Mouse (Mus musculus) lung, adult 2 months (tissue): ENCODE data around the gene Capn12. TPM values are rescaled to one million over a fixed set of nuclear protein-coding genes. Genes with fewer than 3 reads are reported as not detected.

Experiments
- DNase-seq: peaks from one replicate; pipeline ENCODE4 v3.0.0; 2022
- H3K4me1 ChIP-seq: fragments of 200-500 bp; 2 replicates; pipeline ENCODE4 v1.6.1; 2011; ENCODE audit warnings: low read length; ENCODE audit not compliant: control insufficient read depth, insufficient read depth
- H3K4me3 ChIP-seq: fragments of 200-500 bp; replicated peaks from 2 replicates; pipeline ENCODE3; 2011; ENCODE audit warnings: low read depth, mild to moderate bottlenecking, control low read depth, low read length; ENCODE audit errors: extremely low read depth
- CTCF ChIP-seq: fragments of 200-500 bp; IDR thresholded peaks from 2 replicates; pipeline ENCODE4 v1.5.1; 2011; ENCODE audit warnings: mild to moderate bottlenecking, low read length, control low read depth; ENCODE audit not compliant: insufficient read depth
- POLR2A ChIP-seq: fragments of 200-500 bp; IDR thresholded peaks from 2 replicates; pipeline ENCODE4 v1.6.1; 2011; ENCODE audit warnings: low read depth, mild to moderate bottlenecking, control low read depth, low read length, borderline replicate concordance; ENCODE audit errors: extremely low read depth
- WGBS: fragments of 180-500 bp; shearing (Covaris S2); methylation state at CpG from one replicate; pipeline ENCODE4 v1.1.7; 2018; 5-methylcytosine and 5-hydroxymethylcytosine counted together
- polyA plus RNA-seq: library from polyadenylated mRNA; depleted of rRNA; stranded (reverse); fragments of >200 nt; gene quantifications from 2 replicates; pipeline ENCODE4 v1.2.3, GENCODE M21; 2012; rRNA removed

Gene Capn12
- polyA plus RNA-seq, result 0.05 and 1.3 TPM in 2 replicates

- TF ChIP-seq CTCF (no peak), POLR2A (no peak)
- WGBS, result 40% methylated on average over 13 of the region's 13 CpGs
- no peak for DNase-seq
- no peaks in the 10 kb centered on the region for H3K4me1 ChIP-seq
- no peak within 1 kb of the TSS for H3K4me3 ChIP-seq
Measured at GRCm38 (mm10) chr7:28881199-28881598, at the start of gene Capn12. TSS of gene Capn12 (plus strand) at chr7:28881422.

GRCm38 (mm10) chr7:28832137-28832536 lies 49.1 kb upstream of the Capn12 start:
- H3K4me1 ChIP-seq, result peaks cover 2% of the 10 kb centered on the region; the same call in 1 of the 2 replicates
- no peak for DNase-seq
- WGBS, result 36% methylated on average over 6 of the region's 6 CpGs
- no peak overlapping the region for H3K4me3 ChIP-seq
- no peak for TF ChIP-seq CTCF
- TF ChIP-seq POLR2A, result no peak; the same call in 1 of the 2 replicates

GRCm38 (mm10) chr7:28833723-28834347 lies 47.4 kb upstream of the Capn12 start, which contains the start of gene Lgals4:
TSS of gene Lgals4 (plus strand) at chr7:28833854.
- Histone ChIP-seq H3K4me3 (no peak within 1 kb of the TSS), H3K4me1 (peaks cover 2% of the 10 kb centered on the region; the same call in 1 of the 2 replicates)
- WGBS, result 82% methylated on average over 6 of the region's 6 CpGs
- TF ChIP-seq CTCF, result no peak
- TF ChIP-seq POLR2A, result no peak
- DNase-seq, result no peak

GRCm38 (mm10) chr7:28836936-28837335 lies 44.3 kb upstream of the Capn12 start:
- Histone ChIP-seq H3K4me1 (peaks cover 2% of the 10 kb centered on the region; the same call in 1 of the 2 replicates), H3K4me3 (no peak overlapping the region)
- no peak for TF ChIP-seq CTCF
- TF ChIP-seq POLR2A, result no peak
- no peak for DNase-seq
- WGBS, result 82% methylated on average over 5 of the region's 5 CpGs

DNA sequence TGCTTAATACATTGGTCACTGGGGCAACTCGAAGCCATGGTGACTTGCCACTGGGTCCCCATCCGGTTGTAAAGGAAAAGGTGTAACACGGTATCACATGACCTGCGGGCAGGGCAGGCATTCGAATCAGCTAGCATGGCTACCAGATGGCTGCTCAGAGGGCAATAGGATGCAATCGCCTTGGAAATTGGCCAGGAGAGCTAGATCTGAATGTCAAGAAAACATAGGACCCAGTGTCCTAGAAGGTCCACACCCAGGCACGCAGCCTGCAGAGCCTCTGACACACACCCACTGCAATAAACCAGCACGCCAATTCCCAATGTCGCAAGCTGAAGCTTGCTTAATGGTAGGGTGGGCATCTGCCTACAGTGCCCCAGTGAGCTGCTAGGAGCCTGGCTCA lies 42.9 kb upstream of the Capn12 start:
- no peaks in the 10 kb centered on the region for H3K4me1 ChIP-seq
- no peak for TF ChIP-seq CTCF
- no peak for TF ChIP-seq POLR2A
- WGBS, result 78% methylated on average over 9 of the region's 9 CpGs
- H3K4me3 ChIP-seq, result no peak overlapping the region
- DNase-seq, result no peak

- no peak for DNase-seq
- H3K4me3 ChIP-seq, result no peak overlapping the region
- WGBS, result 64% methylated on average over 1 of the region's 1 CpGs
- TF ChIP-seq POLR2A, result no peak
- no peak for TF ChIP-seq CTCF
- no peaks in the 10 kb centered on the region for H3K4me1 ChIP-seq
Measured at GRCm38 (mm10) chr7:28847273-28847672, 33.9 kb upstream of the Capn12 start.

- 26% methylated on average over 1 of the region's 1 CpGs for WGBS
- Histone ChIP-seq H3K4me3 (no peak overlapping the region), H3K4me1 (no peaks in the 10 kb centered on the region)
- no peak for DNase-seq
- TF ChIP-seq CTCF (no peak), POLR2A (no peak)
Measured at GRCm38 (mm10) chr7:28849700-28850236, 31.5 kb upstream of the Capn12 start.

DNA sequence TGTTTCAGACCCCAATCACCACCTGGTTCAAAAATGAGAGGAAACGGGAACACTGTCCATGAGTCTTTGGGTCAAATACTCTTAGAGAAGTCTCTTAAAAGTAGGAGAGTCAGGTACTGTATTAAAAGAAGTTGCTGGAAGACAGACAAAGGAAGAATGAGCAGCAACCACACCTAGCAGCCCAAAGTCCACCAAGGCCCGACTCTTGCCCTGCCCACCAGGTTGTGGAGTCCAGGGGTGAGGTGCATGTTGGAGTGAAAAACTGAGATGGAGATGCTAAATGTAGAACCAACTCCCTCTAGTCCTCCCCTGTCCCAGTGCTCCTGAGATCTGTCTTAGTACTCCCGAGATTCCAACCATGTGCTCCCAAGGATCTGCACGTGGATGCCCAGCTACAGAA lies 30.6 kb upstream of the Capn12 start:
- TF ChIP-seq POLR2A (no peak), CTCF (no peak)
- 81% methylated on average over 4 of the region's 4 CpGs for WGBS
- no peaks in the 10 kb centered on the region for H3K4me1 ChIP-seq
- H3K4me3 ChIP-seq, result no peak overlapping the region
- DNase-seq, result no peak

GRCm38 (mm10) chr7:28859953-28860352 lies 21.3 kb upstream of the Capn12 start:
- WGBS, result 88% methylated on average over 2 of the region's 2 CpGs
- TF ChIP-seq POLR2A, result no peak
- no peak for TF ChIP-seq CTCF
- no peaks in the 10 kb centered on the region for H3K4me1 ChIP-seq
- no peak overlapping the region for H3K4me3 ChIP-seq
- no peak for DNase-seq

DNA sequence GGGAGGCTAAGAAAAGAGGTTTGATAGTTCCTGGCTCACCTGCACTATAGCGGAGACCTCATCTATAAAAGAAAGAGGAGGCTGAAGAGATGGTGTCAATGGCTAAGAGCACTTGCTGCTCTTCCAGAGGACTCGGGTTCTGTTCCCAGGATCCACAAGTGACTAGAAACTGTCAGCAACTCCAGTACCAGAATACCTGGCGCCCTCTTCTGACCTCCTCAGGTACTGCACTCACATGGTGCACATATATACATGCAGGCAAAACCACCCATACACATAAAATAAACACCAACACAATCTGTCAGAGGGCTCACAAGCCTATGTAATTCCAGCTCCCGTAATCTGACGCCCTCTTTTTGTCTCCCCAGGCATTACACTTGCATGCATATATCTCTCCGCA lies 20.3 kb upstream of the Capn12 start:
- no peaks in the 10 kb centered on the region for H3K4me1 ChIP-seq
- H3K4me3 ChIP-seq, result no peak overlapping the region
- DNase-seq, result no peak
- TF ChIP-seq POLR2A (no peak), CTCF (no peak)
- 89% methylated on average over 6 of the region's 6 CpGs for WGBS
